Mouse (Mus musculus) ZHBTc4 (cell line): Measurements from ENCODE around the gene Hoxb8.
A peak's percentile ranks its signal among the peaks of the same experiment; 100 is the strongest.

ENCODE experiments used
- DNase-seq: peaks from one replicate; pipeline ENCODE4 v3.0.0-alpha.2; 2011; ENCODE audit warnings: low read depth, low spot score

Hoxb8 gene

DNA sequence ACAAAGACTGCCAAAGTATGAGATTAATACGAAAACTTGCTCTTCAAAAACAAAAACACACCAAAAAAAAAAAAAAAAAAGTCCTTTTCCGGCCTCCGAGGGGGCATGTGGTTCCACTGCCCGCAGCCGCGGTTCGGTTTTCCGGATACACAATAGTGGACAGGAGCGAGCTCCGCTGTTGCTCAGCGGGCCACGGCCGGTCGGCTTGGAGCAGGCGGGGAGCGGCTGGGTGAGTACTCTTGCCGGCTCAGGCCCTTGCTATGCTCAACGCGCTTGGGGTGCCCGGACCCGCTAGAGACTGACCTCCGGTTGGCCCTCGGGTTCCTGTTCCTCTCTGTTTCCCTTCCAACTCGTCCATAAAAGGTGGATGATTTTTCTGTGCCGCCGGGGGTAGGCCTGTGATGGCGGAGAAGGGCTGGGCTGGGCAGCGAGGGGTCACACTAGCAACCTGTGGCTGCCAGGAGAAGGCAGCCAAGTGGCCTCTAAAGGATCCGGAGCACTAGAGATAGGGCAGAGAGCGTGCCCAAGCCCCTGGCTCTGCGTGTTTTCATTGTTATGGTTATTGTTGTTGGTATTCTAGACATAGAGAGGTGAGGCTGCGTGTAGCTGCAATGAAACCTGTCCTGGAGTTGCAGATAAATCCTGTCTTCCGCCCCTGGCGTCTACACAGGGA lies 33.1 kb downstream of the Hoxb8 start:
- peak; percentile 38 for DNase-seq

DNA sequence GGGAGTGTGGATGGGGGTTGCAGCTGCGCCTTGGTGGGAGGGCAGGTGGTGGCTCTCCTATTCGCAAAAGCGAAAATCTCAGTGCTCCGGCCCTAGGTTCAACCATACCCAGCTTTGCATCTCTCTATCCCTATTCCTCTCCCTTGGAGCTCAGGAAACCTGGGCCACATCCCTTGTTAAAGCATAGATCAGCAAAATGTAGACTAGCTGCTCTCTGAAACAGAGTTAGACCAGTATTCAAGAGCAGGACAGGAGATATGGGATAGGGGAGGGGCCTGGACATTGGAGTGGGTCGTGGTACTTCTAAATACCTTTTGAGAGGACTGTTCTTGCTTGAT lies 33.6 kb downstream of the Hoxb8 start:
- no peak for DNase-seq

DNA sequence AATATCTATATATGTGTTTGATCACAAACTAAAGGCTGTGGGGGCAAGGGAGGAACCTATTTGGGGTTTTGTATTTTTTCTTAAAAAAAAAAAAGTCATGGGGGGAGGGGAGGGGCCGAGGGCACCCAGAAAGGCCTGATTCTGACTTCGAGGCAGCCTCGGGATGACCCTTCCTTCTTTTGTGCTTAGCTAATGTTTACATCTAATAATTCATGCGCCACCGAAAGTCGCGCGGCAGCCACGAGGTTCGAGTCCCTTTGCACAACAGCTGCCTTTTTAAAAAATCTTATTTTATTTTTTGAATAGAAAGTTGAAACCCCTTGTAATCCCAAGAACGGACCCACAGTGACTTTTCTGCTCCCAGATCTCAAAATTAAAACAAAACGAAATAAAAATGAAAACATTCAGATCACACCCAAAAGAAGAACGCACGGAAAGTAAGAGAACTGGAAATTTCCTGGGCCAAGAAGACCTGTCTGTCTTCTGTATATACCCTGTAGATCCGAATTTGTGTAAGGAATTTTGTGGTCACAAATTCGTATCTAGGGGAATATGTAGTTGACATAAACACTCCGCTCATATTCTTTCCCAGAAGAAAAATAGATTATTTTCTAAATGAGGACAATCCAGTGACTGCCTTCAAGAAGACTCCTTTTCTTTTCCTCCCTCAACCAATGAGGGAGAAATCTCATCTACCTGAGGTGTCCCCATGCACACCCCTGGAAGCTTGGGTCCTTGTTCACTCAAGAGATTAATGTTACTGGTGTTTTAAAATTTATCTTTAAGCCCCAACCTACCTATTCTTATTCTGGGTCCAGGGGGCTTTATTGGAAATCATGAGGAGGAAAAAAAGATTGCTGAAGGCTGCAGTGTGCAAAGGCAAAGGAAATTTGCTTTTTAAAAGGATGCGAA lies 35.2 kb downstream of the Hoxb8 start:
- no peak for DNase-seq

DNA sequence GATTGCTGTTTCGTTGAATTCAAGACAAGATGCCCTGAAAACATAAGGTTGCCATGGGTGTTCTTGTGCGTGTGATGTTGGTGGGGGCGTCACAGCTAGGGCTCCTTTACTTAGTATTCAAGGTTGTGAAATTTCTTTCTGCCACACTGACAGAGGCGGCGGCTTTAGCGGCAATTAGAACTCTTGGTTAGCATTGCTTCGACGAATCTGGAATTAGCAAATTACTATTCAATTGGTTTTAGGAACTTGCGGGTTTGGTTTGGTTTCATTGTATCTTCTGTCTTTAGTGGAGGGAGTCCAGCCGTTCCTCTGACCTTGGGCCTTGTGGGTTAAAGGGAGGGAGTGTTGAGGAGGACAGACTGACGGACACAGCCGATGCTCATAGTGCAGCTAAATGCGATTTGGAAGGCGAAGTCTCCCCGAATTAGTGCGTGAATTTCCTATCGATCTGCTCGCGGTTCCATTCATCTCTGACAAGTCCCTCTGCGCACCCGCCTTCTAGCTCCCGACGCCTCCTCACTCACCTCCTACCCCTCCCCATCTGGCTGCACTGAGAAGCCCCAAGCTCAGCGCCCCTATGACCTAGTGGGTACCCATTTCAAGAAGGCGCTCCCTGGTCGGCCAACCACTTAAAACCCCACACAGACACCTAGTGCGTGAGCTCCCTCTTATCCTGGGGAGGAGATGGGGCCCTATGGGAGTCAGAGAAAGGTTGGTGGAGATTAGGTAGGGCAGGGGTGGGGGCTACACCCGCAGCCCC lies 36.1 kb downstream of the Hoxb8 start, which contains the start of gene Hoxb4:
TSS of gene Hoxb4 (plus strand) at position 660 of the 760 bp plus-strand sequence.
- DNase-seq, result peak; percentile 44

DNA sequence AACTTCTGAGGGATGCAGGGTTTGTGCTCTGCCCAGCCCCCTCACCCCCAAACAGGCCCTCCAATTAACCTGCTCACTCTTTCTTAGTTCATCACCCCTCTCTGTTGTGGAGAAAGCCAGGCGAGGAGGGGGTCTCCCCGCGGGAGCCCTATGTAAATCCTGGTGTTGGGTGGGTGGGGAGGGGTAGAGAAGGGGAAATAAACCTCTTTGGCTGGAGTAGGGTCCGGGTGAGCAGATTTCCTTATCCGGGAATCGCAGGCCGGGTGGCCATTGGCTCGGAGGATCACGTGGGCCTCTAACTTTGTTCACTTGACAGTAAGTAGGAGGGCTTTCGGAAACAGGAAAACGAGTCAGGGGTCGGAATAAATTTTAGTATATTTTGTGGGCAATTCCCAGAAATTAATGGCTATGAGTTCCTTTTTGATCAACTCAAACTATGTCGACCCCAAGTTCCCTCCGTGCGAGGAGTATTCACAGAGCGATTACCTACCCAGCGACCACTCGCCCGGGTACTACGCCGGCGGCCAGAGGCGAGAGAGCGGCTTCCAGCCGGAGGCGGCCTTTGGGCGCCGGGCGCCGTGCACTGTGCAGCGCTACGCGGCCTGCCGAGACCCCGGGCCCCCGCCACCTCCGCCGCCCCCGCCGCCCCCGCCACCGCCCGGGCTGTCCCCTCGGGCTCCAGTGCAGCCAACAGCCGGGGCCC lies 36.8 kb downstream of the Hoxb8 start:
- peak; percentile 88 for DNase-seq

DNA sequence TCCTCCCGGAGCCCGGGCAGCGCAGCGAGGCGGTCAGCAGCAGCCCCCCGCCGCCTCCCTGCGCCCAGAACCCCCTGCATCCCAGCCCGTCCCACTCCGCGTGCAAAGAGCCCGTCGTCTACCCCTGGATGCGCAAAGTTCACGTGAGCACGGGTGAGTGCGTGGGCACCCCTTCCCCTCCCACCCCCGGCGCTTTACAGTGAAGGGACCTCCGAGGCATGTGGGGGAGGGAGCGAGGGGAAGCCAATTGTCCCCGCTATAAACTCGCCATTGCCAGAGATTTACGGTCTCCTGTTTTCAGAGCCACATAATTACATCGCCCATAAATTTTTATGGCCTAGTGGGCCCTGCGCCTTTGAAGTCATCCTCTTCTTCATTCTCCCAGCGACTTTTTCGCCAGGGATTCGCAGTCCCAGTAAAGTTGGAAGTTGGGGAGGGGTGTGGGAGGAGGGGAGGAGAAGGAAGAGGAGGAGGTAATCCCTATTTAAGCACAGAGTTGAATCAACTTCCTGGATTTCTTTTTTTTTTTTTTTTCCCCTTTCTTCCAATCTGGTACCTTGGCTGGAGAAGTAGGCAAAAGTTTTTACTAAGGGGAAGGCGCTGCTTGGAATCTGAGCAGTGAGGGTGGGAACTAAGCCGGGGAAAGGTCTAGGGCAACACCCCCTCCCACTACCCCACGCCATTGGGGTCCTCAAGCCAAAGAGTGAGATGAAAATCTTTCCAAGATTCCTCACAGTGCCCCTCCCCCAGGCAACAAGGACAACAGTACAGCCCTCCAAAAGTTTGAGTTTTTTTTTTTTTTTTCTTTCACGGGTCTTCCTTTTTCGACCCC lies 37.6 kb downstream of the Hoxb8 start:
- DNase-seq, result peak; percentile 51

DNA sequence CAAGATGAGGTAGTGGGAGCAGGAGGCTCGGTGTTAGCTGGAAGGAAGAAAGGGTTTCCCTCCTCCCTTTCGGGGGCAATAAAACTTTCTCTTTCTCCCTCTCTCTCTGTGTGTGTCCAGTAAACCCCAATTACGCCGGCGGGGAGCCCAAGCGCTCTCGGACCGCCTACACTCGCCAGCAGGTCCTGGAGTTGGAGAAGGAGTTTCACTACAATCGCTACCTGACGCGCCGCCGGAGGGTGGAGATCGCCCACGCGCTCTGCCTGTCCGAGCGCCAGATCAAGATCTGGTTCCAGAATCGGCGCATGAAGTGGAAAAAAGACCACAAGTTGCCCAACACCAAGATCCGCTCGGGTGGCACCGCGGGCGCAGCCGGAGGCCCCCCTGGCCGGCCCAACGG lies 38.2 kb downstream of the Hoxb8 start:
- DNase-seq, result peak; percentile 61

DNA sequence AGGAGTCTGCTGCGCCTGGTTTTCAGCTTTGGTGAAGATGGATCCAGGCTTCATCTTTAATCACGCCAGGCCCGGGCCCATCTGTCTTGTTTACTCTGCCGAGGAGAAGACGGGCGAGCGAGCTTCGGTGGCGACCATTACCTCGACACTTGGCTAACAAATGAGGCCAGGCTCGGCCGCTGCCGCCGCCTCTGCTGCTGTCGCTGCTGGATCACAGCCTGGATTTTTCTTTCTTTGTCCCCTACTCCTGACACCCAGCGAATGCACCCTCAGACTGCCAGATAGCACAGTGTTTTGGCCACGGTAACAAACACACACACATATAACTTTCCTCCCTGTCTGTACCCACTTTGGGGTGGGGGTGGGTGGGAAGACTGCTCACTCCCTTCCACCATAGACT lies 39.0 kb downstream of the Hoxb8 start:
- peak; percentile 49 for DNase-seq

DNA sequence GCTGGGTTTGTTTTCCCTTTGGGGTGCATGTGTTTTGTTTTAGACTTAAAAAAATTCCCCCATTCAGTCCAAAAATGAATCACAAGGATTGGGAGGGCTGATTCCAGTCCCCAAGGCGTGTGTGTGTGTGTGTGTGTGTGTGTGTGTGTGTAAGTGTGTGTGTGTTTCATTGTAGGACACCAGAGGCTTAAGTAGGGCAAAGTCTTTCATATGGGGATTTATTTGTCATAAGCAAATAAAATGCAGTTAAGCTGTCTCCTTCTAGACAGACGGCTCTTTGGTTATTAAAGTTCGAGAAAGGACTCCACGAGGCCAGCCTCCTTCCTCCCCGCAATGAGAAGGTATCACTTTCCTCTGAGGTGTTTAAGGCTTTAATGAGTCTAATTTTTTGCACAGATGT lies 40.1 kb downstream of the Hoxb8 start:
- no peak for DNase-seq

DNA sequence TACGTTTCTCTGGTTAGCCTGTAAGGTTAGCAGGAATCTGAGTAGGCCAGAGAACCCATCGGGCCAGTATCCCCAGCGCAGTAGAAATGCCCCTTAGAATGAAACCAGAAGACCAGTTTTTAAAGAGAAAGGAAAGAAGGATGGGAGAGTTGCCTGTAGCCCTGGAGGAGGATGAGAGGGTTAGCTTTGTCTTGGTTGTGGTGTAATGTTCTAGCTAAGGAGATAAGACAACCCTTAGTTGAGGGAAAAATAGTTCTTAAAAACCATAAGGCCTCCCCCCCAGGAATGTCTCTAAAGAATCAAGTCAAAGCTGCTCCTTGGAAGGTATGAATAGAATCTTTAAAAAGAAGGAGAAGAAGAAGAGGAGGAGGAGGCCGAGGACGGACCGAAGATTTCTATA lies 41.0 kb downstream of the Hoxb8 start:
- DNase-seq, result no peak

DNA sequence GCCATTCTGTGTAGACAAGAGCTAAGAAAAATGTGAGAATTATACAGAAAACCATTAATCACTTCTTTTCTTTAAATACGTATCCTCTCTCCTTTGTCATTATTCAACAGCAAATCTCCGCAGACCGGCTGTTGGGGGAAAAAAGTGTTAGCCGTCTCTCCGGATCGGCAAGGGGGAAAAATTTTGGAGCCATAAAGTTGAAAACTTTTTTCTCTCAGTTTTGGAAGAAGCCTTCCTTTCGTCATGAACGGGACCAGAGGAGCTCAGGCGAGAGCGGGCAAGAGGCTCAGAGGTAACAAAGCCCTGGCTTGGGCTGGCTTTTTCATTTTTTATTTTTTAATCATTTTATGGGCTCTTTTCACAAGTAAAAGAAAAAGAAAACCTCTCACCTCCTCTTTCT lies 41.4 kb downstream of the Hoxb8 start, which contains the start of gene Hoxb3:
TSS of gene Hoxb3 (plus strand) at position 173 of the 400 bp plus-strand sequence.
- DNase-seq, result no peak

DNA sequence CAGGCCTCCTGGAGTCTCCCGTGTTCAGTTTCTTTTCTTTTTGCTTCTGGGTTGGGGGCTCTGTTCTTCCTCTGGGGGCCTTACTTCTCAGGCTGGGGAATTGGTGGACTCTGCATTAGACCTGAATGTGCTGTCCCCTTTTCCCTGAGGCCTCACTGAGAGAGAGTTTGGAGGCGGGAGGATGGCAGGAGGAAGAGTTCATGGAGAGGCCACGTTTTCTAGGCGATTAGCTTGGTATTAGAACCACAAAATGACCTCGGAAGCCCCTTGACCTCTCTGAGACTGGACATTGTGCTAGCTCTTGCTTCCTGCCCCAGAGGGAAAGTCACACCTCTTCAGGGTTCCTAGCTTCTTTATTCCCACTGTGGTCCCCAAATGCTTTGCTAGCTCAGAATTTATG lies 42.4 kb downstream of the Hoxb8 start:
- DNase-seq, result no peak

DNA sequence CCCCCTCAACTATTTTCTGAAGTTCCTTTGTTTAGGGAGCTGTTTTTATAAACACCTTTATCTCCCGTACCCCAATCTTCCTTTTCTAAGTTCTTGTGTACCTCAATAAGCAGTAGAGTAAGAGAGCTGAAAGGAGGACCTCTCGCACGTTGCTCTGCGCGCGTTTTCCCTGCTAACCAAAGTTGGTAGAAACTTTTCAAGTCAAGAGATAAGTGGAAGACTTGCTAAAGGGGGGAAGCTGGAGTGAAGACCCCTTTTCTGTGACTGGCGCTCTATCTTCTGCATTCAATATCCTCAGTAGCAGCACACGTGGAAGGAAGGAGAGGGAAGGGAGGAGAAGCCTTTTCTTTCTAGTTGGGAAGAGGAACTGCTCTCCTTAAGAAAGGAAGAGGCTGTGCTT lies 43.3 kb downstream of the Hoxb8 start:
- DNase-seq, result no peak

DNA sequence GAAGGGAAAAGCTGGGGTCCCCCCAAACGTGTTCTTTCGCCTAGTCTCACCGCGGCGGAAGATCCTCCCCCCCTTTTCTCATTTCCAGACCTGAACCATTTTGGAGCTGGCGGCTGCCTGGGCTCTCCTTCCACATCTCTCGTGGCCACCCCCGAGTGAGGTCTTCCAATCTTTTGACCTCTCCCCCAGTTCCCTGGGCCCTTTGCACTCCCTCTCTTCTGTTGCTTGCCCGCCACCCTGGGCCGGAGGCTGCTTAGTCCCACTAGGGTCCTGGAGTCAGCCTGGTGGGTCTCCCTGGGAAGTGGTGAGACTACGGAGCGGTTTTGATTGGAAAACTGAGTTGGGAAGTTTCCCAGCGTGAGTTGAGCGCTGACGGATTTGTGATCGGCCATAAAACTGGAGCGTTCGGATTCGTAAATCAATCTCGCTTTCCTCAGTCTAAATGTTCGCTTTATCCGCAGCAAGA lies 44.1 kb downstream of the Hoxb8 start:
- DNase-seq, result peak; percentile 34

DNA sequence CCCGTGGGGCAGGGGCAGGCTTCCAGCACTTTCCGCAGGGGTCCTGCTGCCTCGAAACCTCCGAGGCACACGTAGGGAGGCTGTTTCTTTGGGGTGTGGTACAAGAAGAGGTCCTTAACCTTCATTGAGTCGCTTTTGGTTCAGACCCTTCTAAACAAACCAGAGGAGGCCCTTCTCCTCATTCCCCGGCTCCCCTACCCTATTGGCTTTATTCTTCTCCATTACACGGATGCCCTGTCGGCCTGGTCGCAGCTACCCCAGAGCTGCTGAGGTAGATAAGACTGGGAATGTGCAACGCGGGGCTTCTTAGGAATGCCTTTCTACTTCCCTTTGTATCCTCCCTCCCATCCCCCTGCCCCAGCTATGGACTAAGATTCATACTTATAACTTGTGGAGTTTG lies 45.0 kb downstream of the Hoxb8 start:
- no peak for DNase-seq

DNA sequence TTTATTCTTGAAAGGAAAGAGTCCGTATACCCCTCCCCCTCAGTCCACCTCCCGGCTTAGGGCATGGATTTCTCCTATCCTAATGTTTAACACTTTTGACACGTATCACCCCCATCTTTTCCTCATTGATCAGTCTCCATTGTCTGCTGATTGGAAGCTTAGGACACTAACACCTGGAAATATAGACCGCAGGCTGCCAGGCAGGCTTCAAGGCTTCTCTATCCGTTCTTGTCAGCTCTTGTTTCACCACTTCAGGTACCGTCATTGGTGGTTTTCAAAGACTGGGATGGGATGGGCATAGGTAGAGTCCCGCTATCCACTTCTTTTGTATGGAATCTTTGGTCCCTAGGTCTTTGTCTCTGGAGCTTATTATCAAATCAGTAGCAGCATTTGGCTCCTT lies 45.4 kb downstream of the Hoxb8 start:
- no peak for DNase-seq

DNA sequence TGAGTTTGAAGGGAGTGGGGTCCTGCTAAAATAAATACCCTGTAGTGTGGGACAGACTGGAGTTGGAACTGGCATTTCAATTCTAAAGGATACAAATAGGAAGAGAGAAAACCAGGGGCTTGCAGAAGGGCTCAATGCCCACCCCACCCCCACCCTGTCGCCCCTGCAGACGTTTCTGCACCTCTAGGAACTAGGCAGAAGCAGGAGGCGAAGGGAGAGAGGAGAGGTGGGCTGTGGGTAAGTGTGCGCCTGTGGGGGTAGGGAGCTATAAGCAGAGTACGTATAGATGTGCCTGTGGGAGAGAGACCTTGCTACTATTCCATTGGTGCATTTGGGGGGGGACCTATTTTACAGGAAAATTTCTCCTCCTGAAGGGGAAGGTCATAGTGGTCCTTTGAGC lies 46.0 kb downstream of the Hoxb8 start:
- DNase-seq, result no peak

DNA sequence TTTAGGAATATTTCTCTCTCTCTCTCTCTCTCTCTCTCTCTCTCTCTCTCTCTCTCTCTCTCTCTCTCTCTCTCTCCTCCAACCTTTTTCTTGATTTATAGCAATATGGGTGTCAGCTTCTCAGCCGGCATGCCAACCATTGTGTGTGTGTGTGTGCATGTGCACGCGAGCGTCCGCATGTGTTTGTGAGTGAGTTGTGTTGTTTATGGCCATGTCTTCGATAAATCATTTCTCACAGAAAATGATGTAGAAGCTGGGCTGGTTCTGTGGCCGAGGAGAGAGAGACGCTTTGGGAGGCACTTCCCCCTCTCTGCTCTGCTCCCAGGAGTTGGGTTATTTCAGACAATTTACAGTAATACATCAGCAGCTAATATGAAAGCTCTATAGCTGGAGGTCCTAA lies 46.9 kb downstream of the Hoxb8 start:
- no peak for DNase-seq

DNA sequence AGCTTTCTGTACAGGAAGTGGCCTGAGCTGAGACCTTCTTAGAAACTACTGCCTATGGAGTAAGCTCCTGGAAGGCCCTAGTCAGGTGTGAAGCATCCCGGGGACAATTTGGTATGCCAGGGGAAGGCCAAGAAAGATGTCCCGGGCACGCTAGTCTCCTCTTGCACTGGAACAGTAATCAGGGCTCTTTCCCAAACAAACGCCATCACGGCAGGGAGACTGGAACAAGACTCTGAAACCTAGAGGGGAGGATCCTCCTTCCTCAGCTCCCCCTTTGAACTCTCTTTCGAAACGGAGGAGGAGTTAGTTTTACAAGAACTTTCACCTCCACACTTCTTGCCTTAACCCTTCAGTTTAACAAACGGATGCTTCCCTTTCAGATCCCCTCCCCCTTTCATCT lies 50.4 kb downstream of the Hoxb8 start:
- DNase-seq, result peak; percentile 45

DNA sequence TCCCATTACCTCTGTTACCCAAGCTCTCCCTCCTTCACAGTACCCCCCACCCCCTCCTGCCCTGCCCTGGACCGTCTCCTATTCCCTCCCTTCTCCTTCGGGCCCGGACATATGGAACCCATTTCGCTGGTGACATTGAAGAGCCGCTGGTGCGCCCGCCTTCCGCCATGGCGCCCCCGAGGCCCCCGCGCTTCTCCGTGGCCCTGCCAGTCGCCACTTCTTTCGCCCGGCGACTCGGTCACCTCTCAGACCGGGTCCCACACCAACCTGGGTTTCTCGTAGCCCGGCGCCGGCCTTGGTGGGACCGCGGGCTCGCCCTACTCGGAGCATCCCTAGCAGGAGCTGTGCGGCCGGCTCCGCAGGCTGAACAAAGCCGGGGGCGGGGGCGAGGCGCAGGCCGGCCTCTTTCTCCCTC lies 50.9 kb downstream of the Hoxb8 start:
- peak; percentile 50 for DNase-seq
